Mouse (Mus musculus): Measurements from ENCODE around the gene Ntsr1.

The Ntsr1 gene

DNA sequence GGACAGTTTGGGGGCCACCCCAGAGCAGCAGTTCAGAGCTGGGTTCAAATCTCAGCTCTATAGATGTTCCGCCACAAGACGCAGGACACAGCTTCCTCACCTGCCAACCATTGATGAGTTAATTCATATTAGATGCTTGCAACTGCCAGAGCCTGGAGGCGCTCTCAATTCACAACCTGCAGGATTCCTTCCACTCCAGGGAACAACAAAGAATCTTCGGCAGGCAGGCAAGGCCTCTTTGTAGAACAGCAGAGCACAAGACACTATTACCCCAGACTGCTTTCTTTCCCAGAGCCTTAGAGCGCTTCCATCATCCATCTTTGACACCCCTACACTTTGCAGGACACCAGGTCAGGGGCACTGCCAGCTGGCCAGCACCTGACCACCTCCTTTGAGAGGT, 6.5 kb downstream of the Ntsr1 start:
- DNase-seq (ENCODE audit: low spot score in 2 of 2), result no peak

DNA sequence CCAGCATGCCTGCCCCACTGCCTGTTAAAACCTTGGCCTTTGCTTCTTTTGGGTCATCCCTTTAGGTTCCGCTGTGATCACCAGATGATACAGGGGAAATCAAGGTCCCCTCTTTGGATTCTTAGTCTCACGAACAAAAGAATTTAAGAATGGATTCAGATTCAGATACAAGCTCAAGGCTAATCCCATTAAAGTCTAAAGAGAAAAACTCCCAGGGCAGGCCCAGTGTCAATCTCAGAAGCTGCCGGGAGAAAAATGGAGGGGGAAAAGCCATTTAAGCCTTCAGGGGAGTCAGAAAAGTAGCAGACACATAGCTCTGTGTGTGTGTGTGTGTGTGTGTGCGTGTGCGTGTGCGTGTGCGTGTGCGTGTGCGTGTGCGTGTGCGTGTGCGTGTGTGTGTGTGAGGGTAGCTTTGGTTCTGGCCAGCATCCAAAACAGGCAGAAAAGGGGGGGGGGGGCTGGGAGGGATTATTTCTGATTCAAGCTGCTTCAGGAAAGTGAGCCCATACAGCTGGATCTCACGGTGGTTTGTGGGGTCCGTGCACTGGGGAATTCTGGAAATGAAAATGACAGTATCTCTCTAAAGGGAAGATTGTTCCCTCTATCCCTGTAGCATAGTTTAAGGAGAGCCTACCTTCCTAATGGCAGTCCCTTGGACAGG, 8.8 kb downstream of the Ntsr1 start:
- no peak for DNase-seq (ENCODE audit: low spot score in 2 of 2)

- no peak for DNase-seq (ENCODE audit: low spot score in 2 of 2)
Measured at GRCm38 (mm10) chr2:180510867-180511266, 11.1 kb downstream of the Ntsr1 start.

DNA sequence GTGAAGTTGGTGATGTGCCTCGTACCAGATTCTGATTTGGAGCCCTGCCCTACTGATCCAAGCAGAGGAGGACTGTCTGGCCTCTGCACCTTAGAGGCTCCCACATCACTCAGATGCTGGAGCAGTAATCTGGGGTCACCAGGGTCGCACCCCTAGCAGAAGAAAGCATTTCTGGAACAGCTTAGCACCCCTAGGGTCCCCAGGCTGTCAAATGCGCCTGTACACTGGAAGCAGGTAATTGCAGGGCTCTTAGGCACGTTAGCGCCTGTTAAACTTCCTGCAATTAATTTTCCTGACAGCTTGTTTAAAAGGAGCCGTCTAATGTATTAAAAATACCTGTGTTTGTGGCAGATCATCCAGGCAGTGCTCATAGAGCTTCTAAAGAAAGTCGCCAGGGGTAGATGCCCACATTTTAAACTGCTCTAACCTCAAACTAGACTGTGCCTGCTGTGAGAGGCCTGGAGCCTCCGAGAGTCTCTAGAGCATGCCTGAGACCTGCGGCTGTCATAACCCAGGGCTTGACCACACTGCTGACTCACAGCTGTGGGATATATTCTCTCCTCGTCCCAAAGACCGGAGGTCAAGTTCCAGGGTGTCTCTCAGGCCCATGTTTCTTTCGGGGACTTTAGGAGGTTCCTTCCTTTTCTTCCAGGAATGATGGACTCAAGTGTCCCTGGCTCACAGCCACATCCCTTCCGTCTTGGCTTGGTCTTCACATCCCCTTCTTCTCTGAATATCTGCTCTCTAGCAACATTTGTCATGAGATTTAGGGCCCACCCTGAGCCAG, 12.3 kb downstream of the Ntsr1 start:
- no peak for DNase-seq (ENCODE audit: low spot score in 2 of 2)

- no peak for DNase-seq (ENCODE audit: low spot score in 2 of 2)
Measured at GRCm38 (mm10) chr2:180513019-180513418, 13.2 kb downstream of the Ntsr1 start.

- no peak for DNase-seq (ENCODE audit: low spot score in 2 of 2)
Measured at GRCm38 (mm10) chr2:180513835-180514234, 14.1 kb downstream of the Ntsr1 start.

DNA sequence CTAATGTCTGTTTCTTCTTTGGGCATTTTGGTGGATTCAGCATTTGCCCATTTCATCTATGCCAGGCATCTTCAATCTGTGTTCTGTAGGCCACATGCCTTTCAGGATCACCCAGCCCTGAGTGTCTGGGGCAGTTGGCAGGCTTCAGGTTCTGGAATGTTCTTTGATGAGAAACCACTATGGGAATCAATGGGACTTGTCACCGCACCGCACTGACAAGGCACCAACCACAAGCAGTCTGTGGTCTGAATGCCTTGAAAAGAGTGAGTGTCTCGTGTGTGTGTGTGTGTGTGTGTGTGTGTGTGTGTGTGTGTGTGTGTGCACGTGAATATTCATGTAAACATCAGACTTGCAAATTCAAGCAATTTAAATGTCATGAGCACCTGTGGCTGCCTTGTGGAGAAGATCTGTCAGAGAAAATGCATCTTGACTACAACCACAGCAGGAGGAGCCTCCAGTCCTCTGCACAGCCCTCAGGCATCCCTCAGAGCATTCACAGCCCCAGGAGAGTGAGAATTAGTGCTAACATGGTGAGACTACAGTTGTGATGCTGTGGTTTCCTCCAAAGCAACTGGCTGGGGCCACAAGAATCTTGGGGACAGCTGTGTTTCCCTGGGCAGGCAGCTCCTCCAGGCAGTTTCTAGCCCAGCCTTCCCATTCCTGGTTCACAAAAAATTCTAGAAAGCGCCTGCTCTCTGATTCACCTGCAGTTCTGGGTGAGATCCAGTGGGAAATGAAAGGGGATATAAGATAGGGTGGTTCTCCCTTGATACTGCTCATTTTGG, 21.9 kb downstream of the Ntsr1 start:
- no peak for DNase-seq (ENCODE audit: low spot score in 2 of 2)

GRCm38 (mm10) chr2:180522825-180523224, 23.0 kb downstream of the Ntsr1 start:
- no peak for DNase-seq (ENCODE audit: low spot score in 2 of 2)

- DNase-seq (ENCODE audit: low spot score in 2 of 2), result no peak
Measured at GRCm38 (mm10) chr2:180527447-180527846, 27.7 kb downstream of the Ntsr1 start.

- no peak for DNase-seq (ENCODE audit: low spot score in 2 of 2)
Measured at GRCm38 (mm10) chr2:180527883-180528282, 28.1 kb downstream of the Ntsr1 start.

DNA sequence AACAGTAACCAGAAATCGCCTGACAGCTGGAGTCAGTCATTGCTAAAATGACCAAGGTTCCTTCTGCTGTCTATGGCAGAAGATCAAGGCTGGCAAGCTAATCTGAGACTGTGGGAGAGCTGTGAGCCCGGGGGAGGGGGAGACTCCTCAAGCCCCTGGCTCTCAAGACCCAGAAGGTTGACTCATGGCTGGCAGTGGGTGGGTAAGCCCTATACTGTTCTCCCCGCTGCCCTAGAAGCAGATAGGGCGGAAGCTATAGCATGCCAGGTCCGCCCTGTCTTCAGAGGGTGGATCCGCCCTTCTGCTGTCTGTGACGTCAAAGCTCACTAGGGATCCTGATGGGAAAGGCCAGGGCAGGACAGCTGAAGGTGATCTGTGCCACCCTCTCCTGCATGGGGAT, 30.4 kb downstream of the Ntsr1 start:
- DNase-seq (ENCODE audit: low spot score in 2 of 2), result no peak

- no peak for DNase-seq (ENCODE audit: low spot score in 2 of 2)
Measured at GRCm38 (mm10) chr2:180530584-180530983, 30.8 kb downstream of the Ntsr1 start.

DNA sequence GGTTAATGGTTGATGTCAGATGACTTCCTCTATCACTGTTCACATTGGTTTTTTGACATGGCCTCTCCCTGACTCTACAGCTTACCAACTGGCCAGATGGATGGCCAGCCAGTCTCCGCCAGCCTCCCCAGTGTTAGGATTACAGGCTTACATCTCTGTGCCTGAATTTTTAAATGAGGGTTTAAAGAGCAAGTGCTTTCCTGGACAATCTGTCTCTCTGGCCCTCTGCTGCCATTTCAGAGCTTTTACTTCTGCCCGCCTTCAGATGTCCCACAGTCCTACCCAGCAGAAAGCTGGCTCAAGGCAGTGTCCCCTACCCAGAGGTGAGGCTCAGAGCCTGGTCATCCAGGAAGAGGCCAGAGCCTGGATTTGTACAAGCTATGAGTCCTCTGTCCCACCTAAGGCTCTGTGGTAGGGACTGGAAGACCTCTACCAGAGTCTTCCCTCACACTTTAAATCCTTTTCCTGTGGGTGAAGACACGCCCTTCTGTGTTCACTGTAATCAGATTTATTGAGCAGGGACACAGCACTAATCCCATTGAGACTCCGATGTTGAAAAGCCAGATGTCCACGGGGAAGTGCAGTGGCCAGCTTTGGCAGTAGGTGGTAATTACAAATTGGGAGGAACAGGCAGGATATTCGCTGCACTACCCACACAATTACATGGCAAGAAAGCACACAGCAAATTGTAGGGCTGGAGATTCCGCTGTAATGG, 32.1 kb downstream of the Ntsr1 start:
- no peak for DNase-seq (ENCODE audit: low spot score in 2 of 2)

GRCm38 (mm10) chr2:180532386-180532995, 32.7 kb downstream of the Ntsr1 start:
- DNase-seq (ENCODE audit: low spot score in 2 of 2), result no peak

- no peak for DNase-seq (ENCODE audit: low spot score in 2 of 2)
Measured at GRCm38 (mm10) chr2:180533237-180533636, 33.5 kb downstream of the Ntsr1 start.

DNA sequence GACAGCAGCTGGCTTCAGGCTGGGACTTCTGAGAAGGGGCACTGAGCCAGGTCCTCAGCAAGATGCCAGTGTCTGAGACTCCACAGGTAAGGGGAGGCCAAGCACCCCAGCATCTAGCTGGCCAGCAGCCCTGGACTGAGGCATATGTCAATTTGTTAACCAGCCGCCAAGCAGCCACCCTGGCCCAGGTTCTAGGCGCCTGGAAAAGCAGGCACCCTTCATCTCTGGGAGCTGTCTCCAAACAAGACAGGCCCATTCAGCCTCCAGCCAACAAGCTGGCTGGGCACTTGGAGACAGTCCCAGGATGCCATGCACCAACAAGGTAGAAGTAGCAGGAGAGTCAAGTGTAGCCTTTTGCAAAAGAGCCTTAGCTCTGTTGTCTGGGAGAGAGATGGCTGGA, 43.9 kb downstream of the Ntsr1 start:
- DNase-seq (ENCODE audit: low spot score in 2 of 2), result no peak

DNA sequence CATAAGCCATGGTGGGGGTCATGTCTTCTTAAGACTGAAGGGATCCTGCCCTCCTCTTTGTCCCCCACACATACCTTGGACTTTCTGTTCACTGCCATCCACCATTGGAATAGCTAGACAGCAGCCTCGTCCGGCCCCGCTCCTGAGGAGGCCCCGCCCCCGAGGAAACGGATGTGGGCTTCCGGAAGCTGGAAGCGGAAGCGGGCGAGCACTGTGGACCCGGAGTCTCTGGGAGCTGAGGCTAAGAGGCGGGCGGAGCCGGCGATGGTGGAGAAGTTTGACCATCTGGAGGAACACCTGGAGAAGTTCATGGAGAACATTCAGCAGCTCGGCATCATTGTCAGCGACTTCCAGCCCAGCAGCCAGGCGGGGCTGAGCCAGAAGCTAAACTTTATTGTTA, 45.3 kb downstream of the Ntsr1 start:
- no peak for DNase-seq (ENCODE audit: low spot score in 2 of 2)

- peak; percentile 21 to 27 for DNase-seq (ENCODE audit: low spot score in 2 of 2)
Measured at GRCm38 (mm10) chr2:180547384-180548106, 47.8 kb downstream of the Ntsr1 start.

GRCm38 (mm10) chr2:180552340-180552739, 52.6 kb downstream of the Ntsr1 start:
- DNase-seq (ENCODE audit: low spot score in 2 of 2), result no peak

DNA sequence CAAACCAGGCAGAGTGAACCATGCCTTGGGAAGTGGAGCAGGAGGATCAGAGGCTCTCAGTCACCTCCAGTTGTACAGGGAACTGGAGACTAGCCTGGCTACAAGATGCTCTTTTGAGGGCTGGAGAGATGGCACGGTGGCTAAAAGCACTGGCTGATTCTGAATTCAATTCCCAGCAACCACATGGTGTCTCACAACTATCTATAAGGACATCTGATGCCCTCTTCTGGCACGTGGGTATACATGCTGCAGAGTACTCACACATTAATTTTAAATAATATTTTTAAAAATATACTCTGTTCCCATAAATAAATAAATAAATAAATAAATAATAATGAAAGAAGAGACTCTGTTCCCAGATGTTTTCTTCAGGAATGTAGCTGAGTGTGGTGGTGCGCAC, 55.4 kb downstream of the Ntsr1 start:
- DNase-seq (ENCODE audit: low spot score in 2 of 2), result no peak

- no peak for DNase-seq (ENCODE audit: low spot score in 2 of 2)
Measured at GRCm38 (mm10) chr2:180556470-180556869, 56.7 kb downstream of the Ntsr1 start.

Data from right cerebral cortex, adult 2 months (tissue).